Mouse (Mus musculus) hindbrain, embryonic 12.5 days (tissue): Measurements from ENCODE around the gene Actr5. TPM values are rescaled to one million over a fixed set of nuclear protein-coding genes. Genes with fewer than 3 reads are reported as not detected.

Source experiments
- ATAC-seq: fragments of 200-750 bp; cut with Nextera tagmentation; 2 replicates; pipeline ENCODE4 v1.8.0; 2017; ENCODE audit warnings: moderate TSS enrichment; ENCODE audit not compliant: low FRiP score
- H3K27ac ChIP-seq: fragments of 300-500 bp; sonication (generic); 2 replicates; pipeline ENCODE4 v1.5.1; 2016; ENCODE audit warnings: mild to moderate bottlenecking
- H3K27me3 ChIP-seq: fragments of 300-500 bp; sonication (generic); 2 replicates; pipeline ENCODE4 v1.6.1; 2016; ENCODE audit warnings: mild to moderate bottlenecking
- H3K36me3 ChIP-seq: fragments of 300-500 bp; sonication (generic); 2 replicates; pipeline ENCODE4 v1.6.1; 2016; ENCODE audit warnings: mild to moderate bottlenecking
- H3K4me1 ChIP-seq: fragments of 300-500 bp; sonication (generic); 2 replicates; pipeline ENCODE4 v1.6.1; 2016
- H3K4me2 ChIP-seq: fragments of 300-500 bp; sonication (generic); replicated peaks from 2 replicates; pipeline ENCODE4 v1.6.1; 2016; ENCODE audit warnings: mild to moderate bottlenecking
- H3K4me3 ChIP-seq: fragments of 300-500 bp; sonication (generic); 2 replicates; pipeline ENCODE4 v1.5.1; 2016; ENCODE audit warnings: mild to moderate bottlenecking
- H3K9ac ChIP-seq: fragments of 300-500 bp; sonication (generic); 2 replicates; pipeline ENCODE4 v1.6.1; 2016; ENCODE audit warnings: mild to moderate bottlenecking, moderate library complexity
- H3K9me3 ChIP-seq: fragments of 300-500 bp; sonication (generic); replicated peaks from 2 replicates; pipeline ENCODE4 v1.6.1; 2016; ENCODE audit warnings: mild to moderate bottlenecking
- WGBS: fragments of 180-500 bp; shearing (Covaris S2); methylation state at CpG from one replicate; pipeline ENCODE4 v1.1.7; 2016; 5-methylcytosine and 5-hydroxymethylcytosine counted together
- polyA plus RNA-seq: library from polyadenylated mRNA; unstranded; fragments of >200 nt; fragmentation: Nextera tagmentation; extraction: Ambion mirVana; gene quantifications from 2 replicates; pipeline ENCODE4 v1.2.1, GENCODE M21; 2016

The Actr5 gene
- polyA plus RNA-seq, 1 experiment from 2014 or later: 21.1 TPM

DNA sequence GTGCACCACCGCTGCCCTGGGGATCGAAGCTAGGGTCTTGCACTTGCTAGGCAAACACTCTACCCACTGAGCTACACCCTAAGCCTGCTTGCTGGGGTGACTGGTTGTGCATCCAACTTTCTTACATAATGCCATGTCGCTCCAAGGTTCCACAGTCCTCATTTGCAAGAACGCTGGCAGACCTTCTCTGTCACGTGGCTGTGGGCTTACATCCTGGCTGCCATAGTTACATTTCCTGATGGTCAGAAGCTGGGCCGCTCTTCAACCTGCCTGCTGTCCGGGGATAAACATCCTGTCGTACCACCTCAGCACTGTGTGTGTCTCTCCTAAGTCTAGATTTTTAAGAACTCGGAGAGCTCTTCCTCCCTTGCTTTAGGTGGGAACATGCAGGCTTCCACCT, 30.0 kb downstream of the Actr5 start:
- no peak for ATAC-seq
- Histone ChIP-seq H3K4me3 (no peak overlapping the region), H3K9ac (no peak overlapping the region), H3K4me2 (no peak overlapping the region), H3K9me3 (no peaks in the 10 kb centered on the region), H3K27ac (no peak overlapping the region), H3K36me3 (no peaks in the 10 kb centered on the region), H3K4me1 (no peaks in the 10 kb centered on the region), H3K27me3 (no peaks in the 10 kb centered on the region; the same call in 1 of the 2 replicates)
- WGBS: 84% methylated on average over 9 of the region's 9 CpGs

DNA sequence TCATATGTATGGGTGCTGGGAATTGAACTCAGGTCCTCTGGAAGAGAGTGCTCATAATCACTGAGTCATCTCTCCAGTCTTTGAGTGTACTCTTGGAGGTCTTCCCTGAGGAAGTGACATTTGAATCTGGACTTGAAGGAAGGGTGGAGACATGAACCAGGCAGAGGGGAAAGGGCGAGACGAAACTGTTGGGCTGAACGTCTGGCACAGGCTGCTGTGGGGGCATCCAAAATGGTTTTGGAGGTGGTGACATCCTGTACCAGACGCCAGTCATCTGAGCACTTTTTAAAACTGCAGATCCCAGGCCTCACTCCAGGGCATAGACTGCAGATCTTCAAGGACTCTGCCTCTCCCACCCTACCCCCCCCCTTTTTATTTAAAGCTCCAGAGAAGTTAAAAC, 31.1 kb downstream of the Actr5 start:
- no peak overlapping the region for H3K27ac ChIP-seq
- WGBS: 68% methylated on average over 4 of the region's 4 CpGs
- no peak overlapping the region for H3K9ac ChIP-seq
- no peak overlapping the region for H3K4me2 ChIP-seq
- no peak for ATAC-seq
- H3K4me3 ChIP-seq: no peak overlapping the region
- no peaks in the 10 kb centered on the region for H3K4me1 ChIP-seq
- no peaks in the 10 kb centered on the region for H3K36me3 ChIP-seq
- no peaks in the 10 kb centered on the region; the same call in 1 of the 2 replicates for H3K27me3 ChIP-seq
- no peaks in the 10 kb centered on the region for H3K9me3 ChIP-seq

DNA sequence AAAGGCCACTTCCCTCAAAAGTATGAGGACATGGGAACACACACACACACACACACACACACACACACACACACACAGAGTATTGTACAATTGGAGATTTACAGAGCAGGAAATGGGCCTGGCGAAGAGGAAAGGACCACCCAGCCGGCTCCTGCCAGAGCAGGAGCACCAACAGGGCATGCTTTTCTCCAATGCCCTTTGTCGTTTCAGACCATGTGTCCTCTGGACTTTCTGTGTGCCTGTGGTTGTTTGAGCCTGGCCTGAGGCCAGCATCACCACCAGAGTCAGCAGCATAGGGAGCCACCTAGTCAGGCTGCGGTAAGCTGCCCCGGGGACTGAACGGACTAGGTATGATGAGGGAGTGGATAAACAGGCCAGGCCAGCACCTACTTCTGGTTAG, 34.1 kb downstream of the Actr5 start:
- Histone ChIP-seq H3K4me1 (no peaks in the 10 kb centered on the region), H3K9me3 (no peaks in the 10 kb centered on the region), H3K27ac (no peak overlapping the region), H3K27me3 (no peaks in the 10 kb centered on the region), H3K4me3 (no peak overlapping the region), H3K36me3 (no peaks in the 10 kb centered on the region), H3K4me2 (no peak overlapping the region), H3K9ac (no peak overlapping the region)
- 57% methylated on average over 6 of the region's 6 CpGs for WGBS
- ATAC-seq: no peak

DNA sequence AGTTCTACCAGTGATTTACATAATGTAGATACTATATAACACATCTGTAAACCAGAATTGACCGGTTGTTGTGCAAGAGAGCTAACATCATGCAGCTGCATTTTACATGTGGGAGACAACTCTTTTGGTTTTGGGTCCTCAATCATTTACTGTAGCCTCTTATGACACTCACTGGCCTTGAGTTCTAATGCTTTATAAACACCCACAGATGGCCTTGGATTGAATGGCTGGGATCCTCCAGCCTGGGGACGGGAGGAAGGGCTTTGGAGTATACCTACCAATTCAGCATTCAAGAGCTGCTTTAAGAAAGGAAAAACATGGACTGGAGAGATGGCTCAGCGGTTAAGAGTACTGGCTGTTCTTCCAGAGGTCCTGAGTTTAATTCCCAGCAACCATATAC, 34.7 kb downstream of the Actr5 start:
- Histone ChIP-seq H3K9me3 (no peaks in the 10 kb centered on the region), H3K4me2 (no peak overlapping the region), H3K36me3 (no peaks in the 10 kb centered on the region), H3K9ac (no peak overlapping the region), H3K27ac (no peak overlapping the region), H3K27me3 (no peaks in the 10 kb centered on the region), H3K4me3 (no peak overlapping the region), H3K4me1 (no peaks in the 10 kb centered on the region)
- WGBS: 77% methylated on average over 3 of the region's 3 CpGs
- ATAC-seq: no peak

DNA sequence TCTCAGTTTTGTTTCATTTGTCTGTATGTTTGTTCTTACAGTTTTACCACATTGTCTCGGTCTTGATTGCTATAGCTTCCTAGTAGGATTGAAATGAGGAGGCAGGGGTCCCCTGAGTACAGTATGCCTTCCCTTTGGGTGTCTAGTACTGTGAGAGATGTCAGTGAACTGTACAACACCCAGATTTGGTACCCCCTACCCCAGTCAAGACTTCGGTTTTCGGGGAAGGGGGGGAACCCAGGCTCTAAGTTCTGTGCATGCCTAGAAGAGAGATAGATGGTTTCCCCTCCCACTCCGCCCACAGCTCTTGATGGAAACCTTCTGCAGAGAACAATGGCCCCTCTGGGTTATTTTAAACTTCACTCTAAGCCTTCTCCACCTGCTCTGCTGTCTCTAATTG, 40.4 kb downstream of the Actr5 start, which contains the start of gene Ppp1r16b:
Gene Ppp1r16b (plus strand): TSS at position 301 of the 400 bp plus-strand sequence.
- Histone ChIP-seq H3K4me2 (no peak within 1 kb of the TSS), H3K27ac (no peak within 1 kb of the TSS), H3K4me1 (peaks cover 26% of the 10 kb centered on the region), H3K27me3 (peaks cover 49% of the 10 kb centered on the region), H3K9ac (no peak within 1 kb of the TSS), H3K36me3 (no peaks in the 10 kb centered on the region), H3K9me3 (no peaks in the 10 kb centered on the region), H3K4me3 (no peak within 1 kb of the TSS)
- WGBS: 85% methylated on average over 4 of the region's 4 CpGs
- ATAC-seq: no peak

DNA sequence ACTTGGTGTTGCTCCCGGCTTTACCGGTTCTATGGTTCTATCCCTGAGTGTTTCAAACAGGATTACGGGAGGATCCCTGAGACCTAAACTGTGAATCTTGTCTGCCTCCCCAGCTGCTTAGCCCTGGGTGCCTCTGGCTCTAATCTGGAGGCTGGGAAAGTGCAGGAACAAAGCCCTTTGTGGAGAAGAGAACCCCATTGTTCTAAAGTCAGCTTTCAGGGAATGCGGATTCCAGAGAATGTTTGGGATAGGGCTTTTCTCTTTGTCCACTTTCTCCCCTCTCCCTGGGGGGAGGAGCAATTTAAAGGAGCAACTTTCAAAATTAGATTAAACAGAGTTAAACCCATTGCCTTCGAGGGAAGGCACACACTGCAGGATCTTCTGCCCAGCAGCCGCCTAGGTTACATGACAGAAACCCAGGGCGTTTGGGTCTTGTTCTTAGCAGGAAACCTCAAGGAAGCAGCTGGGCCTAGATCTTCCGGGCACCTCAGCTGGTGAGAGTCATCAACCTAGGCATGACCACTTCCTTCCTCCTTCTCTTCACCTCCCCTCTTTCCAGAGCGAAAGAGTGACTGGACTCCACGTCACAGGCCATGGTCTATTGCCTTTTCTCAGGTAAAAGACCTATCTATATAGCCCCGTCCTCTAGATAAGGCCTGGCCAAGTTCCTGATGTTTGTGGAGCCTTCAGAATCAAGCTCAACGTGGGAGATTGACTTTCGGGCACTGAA, 41.5 kb downstream of the Actr5 start:
- peaks cover 52% of the 10 kb centered on the region for H3K27me3 ChIP-seq
- H3K4me3 ChIP-seq: peak overlapping the region; percentile 54; the same call in 1 of the 2 replicates
- peak overlapping the region; percentile 99 for H3K4me2 ChIP-seq
- ATAC-seq: no peak
- no peak overlapping the region for H3K27ac ChIP-seq
- H3K36me3 ChIP-seq: no peaks in the 10 kb centered on the region
- no peaks in the 10 kb centered on the region for H3K9me3 ChIP-seq
- H3K4me1 ChIP-seq: peaks cover 32% of the 10 kb centered on the region
- no peak overlapping the region for H3K9ac ChIP-seq
- WGBS: 36% methylated on average over 13 of the region's 13 CpGs

DNA sequence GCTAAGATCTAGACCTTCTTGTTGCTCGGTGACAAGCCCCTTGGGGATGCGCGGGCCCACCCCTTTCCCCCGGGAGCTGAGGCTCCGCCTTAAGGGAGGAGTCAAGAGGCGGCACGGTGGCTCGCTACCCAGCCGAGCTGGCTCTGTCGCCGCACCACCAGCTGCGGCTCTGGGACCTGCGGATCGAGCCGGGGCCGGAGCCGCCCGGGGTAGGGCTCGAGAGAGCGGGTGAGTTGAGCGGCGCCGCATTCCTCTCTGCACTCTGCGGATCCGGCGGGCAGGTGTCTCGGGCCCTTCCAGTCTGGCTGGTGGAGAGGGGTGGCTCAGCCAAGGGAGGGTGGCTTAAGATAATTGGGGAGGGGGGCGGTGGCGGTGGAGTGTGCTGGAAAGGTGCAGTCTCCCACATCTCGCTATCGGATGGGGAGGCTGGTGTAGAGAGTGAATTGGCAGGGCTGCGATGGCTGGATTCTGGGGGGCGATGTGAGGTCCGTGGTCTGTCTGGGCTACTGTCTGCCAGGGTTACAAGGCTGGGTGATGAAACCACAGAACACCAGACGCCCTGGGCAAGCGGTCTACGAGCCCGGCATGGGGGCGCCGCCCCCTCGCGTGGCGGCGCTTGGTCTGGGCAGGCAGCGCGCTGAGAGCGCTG, 42.5 kb downstream of the Actr5 start:
- ATAC-seq: peak; percentile 76
- no peak overlapping the region for H3K27ac ChIP-seq
- H3K4me1 ChIP-seq: peaks cover 32% of the 10 kb centered on the region
- peak overlapping the region; percentile 99 for H3K4me2 ChIP-seq
- peak overlapping the region; percentile 54 for H3K4me3 ChIP-seq
- no peaks in the 10 kb centered on the region for H3K36me3 ChIP-seq
- peak overlapping the region; percentile 70 for H3K9ac ChIP-seq
- H3K9me3 ChIP-seq: no peaks in the 10 kb centered on the region
- H3K27me3 ChIP-seq: peaks cover 52% of the 10 kb centered on the region
- under 1% methylated on average over 47 of the region's 47 CpGs for WGBS

DNA sequence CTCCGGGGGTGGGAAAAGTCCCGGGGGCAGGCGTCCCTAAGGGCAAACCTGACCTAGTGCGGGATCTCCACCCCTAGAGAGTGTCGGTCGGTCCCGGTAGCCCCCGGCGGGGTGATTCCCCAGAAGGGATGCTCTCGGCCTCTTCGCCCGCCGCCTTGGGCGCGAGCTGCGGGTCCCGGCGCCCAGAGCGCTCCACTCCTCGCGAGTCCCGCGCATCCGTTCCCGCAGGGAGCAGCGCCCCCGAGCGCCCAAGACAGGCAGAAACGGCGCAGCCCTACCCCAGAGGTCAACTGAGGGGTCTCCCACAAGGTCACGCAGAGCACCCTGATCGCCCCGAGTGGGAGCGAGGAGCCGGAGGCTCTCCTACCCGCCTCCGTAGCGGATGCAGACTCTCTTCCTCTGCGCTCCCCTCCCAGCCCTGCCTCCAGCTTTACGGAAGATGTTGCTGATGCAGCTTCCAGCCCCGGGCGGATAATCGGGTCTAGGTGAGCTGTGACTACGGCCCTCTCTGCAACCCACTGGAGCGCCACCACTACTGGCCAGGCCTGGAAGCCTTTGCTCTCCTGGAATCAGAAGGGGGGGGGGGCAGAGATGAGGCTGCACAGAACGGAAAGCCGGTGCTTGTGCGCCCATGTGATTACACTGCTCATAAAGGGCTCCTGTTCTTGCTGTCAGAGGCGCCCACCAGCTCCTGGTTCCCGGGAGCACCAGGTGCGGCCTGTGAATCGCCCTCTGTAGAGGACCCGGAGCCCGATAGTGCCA, 43.2 kb downstream of the Actr5 start:
- H3K4me1 ChIP-seq: peaks cover 39% of the 10 kb centered on the region
- peaks cover 52% of the 10 kb centered on the region for H3K27me3 ChIP-seq
- peak overlapping the region; percentile 54 for H3K4me3 ChIP-seq
- H3K36me3 ChIP-seq: no peaks in the 10 kb centered on the region
- WGBS: 2% methylated on average over 54 of the region's 54 CpGs
- H3K27ac ChIP-seq: 0 out of 2 replicates have a peak overlapping the region, but pooled peaks have one; percentile 40
- H3K4me2 ChIP-seq: peak overlapping the region; percentile 99
- no peaks in the 10 kb centered on the region for H3K9me3 ChIP-seq
- peak overlapping the region; percentile 70 for H3K9ac ChIP-seq
- peak; percentile 53 for ATAC-seq

DNA sequence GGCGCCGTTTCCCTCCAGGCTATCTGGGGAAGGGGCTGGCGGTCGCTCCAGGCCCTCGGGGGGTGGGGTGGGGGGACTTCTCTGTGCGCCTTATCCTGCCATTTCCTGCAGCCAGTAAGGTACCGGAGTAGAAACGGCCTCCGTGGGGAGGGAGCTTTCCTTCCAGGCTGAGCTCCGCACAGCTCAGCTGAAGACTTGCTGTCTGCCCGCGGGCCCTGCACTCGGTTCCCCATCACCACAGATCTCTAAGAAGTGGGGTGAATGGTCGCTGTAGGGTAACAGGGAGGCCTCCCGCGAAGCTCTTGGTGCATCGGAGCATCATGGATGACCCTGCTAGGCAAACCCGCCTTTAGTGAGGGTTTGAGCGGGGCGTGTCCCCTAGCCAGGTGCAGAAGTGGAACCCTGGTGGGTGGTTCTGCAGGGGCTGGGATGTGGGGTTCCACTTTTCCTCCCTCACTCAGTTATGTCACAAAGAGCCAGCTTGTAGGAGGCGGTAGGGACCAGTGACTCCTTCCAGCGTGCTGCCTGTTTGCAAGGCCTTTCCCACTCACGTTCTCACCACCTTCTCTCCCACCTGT, 43.8 kb downstream of the Actr5 start:
- Histone ChIP-seq H3K4me1 (peaks cover 45% of the 10 kb centered on the region), H3K9me3 (no peaks in the 10 kb centered on the region), H3K36me3 (no peaks in the 10 kb centered on the region), H3K27ac (0 out of 2 replicates have a peak overlapping the region, but pooled peaks have one; percentile 40), H3K4me2 (peak overlapping the region; percentile 99), H3K27me3 (peaks cover 52% of the 10 kb centered on the region), H3K9ac (peak overlapping the region; percentile 70), H3K4me3 (peak overlapping the region; percentile 54)
- 10% methylated on average over 23 of the region's 23 CpGs for WGBS
- peak; percentile 2; the same call in 1 of the 2 replicates for ATAC-seq

DNA sequence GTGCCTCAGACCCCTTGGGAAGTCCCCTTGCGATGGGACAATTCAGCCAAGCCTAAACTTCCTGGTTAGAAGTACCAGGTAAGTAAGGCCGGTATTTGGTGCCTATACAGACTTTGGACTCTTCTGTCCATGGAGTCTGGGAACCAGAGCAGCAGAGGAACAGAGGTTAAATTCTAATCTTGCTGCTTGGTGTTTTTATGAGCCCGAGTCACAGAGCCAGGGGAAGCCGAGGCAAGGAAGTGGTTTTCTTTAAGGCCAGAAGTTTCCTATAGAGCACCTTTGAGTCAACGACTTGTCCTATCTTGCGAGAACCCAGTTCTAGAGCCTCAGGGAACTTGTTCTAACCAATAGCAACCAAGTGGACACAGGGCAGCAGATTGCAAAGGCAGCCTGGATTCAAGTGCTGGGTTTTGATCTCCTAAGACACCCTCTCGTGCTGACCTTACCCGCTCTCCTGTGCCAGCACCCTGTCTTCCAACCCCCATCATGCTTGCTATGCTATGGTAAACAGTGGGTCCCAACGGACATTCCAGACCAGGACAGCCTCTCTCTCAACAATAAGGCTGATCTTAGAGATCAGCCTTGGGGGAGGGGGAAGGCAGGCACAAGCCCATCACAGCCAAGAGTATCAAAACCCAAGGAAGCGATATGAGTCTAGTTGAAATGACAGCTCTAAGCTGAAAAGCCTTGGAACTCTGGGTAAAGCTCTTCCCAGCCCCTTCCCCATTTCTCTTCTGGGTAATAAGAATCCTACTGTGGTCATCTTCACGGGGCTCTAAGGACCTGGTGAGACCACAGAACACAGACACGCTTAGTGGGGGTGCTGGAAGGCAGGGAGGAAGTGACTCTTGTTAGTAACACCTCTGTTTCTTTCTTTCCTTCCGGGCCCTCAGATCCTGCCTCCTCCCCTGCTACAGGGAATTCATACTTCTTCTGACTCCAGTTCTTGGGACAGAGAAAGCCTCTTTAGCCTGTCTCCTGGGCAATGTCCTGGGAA, 44.8 kb downstream of the Actr5 start:
- 0 out of 2 replicates have a peak overlapping the region, but pooled peaks have one; percentile 54 for H3K4me3 ChIP-seq
- no peaks in the 10 kb centered on the region for H3K9me3 ChIP-seq
- no peaks in the 10 kb centered on the region for H3K36me3 ChIP-seq
- H3K27ac ChIP-seq: no peak overlapping the region
- H3K4me1 ChIP-seq: peaks cover 49% of the 10 kb centered on the region
- H3K27me3 ChIP-seq: peaks cover 52% of the 10 kb centered on the region
- 56% methylated on average over 13 of the region's 13 CpGs for WGBS
- no peak for ATAC-seq
- H3K4me2 ChIP-seq: no peak overlapping the region
- no peak overlapping the region for H3K9ac ChIP-seq

DNA sequence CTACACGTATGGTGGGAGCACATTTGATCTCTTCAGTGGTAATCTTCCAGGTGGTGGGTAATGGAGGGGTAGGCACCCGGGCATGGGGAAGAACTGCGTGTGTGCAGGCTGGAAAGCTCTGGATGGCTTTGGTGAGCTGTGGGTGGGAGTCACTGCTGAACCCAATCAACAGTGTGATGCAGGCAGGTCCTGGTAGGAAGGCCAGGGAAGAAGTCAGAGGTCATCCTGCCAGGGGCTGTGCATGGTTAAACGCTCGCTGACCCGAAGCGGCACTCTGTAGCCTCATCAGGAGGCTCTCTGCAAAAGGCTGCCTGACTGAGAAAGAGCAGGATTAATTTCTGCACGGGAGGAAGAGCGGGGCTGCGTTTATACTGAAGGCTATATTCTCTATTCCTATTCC, 45.9 kb downstream of the Actr5 start:
- no peaks in the 10 kb centered on the region for H3K9me3 ChIP-seq
- no peak overlapping the region for H3K4me2 ChIP-seq
- 24% methylated on average over 10 of the region's 10 CpGs for WGBS
- ATAC-seq: no peak
- no peaks in the 10 kb centered on the region for H3K36me3 ChIP-seq
- peaks cover 46% of the 10 kb centered on the region for H3K27me3 ChIP-seq
- no peak overlapping the region for H3K9ac ChIP-seq
- H3K4me3 ChIP-seq: no peak overlapping the region
- H3K27ac ChIP-seq: no peak overlapping the region
- peaks cover 49% of the 10 kb centered on the region for H3K4me1 ChIP-seq
